Mouse (Mus musculus) adrenal gland, adult (tissue): ENCODE results near the gene Tubb3.

ENCODE experiments used
- DNase-seq, 2 experiments: peaks; one replicate each; pipeline ENCODE4 v3.0.0; 2022 to 2023; ENCODE audit warnings: low spot score in 1 of 2; ENCODE audit not compliant: inconsistent age in 2 of 2

The Tubb3 gene

DNA sequence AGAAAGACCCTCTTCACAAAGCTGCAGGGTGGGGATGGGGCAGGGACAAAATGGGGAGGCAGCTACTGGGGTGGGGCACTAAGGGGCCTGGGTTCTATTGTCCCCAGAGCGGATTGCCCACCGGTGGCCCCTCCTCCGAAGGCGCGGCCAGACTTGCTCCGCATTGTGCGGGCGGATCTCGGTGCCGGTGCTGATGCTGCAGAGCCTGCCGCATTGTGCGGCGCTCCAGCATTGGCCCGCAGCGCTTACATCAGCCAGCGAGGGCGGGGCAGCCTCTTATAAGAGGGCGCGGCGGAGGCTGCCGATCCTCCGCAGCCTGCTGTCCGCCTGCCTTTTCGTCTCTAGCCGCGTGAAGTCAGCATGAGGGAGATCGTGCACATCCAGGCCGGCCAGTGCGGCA lies at the start of gene Tubb3:
TSS of gene Tubb3 (plus strand) at position 179 of the 400 bp plus-strand sequence.
- DNase-seq: peak; percentile 78 to 81

DNA sequence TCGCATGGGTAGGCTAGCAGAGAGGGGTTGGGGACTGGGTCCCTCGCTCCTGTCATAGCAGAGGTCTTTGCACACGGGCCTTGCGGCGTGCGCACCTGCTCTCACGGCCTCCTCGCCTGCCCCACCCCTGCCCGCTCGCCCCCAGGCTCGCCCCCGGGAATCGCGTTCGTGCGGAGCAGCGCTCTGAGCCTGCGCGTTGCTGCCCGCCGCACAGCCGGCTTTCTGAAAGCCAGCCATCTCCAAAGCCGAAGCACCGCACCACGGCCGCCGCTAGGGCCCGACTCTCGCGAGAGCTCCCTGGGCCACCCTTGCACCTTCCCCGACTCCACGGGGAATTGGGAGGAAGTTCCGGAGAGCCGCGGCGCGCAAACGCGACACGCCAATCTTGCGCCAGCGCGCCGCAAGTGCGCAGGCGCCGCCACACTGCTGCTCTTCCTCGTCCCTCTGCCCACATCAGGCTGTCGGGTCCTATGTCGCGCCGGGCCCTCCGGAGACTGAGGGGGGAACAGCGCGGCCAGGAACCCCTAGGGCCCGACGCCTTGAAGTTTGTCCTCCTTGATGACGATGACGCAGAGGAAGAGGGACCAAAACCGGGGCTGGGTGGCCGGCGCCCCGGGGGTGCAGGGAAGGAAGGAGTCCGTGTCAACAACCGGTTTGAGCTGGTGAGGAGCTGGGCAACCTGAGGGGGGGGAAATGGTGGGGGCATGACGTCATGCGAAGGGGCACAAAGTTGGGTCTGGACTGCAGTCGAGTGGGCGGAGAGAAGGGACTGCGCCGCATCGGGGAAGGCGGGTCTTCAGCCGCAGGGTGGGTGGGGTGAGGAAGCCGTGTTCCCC lies 37.6 kb upstream of the Tubb3 start, which contains the start of gene Tcf25:
TSS of gene Tcf25 (plus strand) at position 351 of the 836 bp plus-strand sequence.
- DNase-seq: peak; percentile 97 to 98

GRCm38 (mm10) chr8:123374239-123374578 lies 37.0 kb upstream of the Tubb3 start:
- peak; percentile 95 to 98 for DNase-seq

GRCm38 (mm10) chr8:123375701-123376100 lies 35.5 kb upstream of the Tubb3 start:
- no peak for DNase-seq

DNA sequence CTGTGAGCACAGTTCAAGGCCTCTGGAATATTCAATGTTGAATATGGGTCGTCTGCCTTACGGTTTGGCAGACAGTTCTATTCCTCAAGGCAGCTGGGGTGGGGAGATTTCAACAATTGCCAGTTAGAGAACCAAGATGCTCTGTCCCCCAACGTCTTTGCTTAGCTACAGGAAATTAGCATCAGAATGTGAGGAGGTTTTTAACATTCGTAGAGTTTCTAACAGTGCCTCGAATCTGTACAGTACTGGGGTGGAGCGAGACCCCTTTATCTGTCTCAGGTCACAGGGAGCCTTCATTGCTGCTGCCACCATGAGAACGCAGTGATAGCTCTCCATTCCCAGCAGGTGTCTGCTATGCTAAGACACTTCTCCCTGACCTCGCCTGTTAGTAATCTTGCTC lies 35.1 kb upstream of the Tubb3 start:
- no peak for DNase-seq

- DNase-seq: no peak
Observed at GRCm38 (mm10) chr8:123381711-123382110, 29.5 kb upstream of the Tubb3 start.

GRCm38 (mm10) chr8:123382516-123382915 lies 28.7 kb upstream of the Tubb3 start:
- DNase-seq: no peak

- peak; percentile 44 to 68 for DNase-seq
Observed at GRCm38 (mm10) chr8:123384883-123385540, 26.2 kb upstream of the Tubb3 start.

DNA sequence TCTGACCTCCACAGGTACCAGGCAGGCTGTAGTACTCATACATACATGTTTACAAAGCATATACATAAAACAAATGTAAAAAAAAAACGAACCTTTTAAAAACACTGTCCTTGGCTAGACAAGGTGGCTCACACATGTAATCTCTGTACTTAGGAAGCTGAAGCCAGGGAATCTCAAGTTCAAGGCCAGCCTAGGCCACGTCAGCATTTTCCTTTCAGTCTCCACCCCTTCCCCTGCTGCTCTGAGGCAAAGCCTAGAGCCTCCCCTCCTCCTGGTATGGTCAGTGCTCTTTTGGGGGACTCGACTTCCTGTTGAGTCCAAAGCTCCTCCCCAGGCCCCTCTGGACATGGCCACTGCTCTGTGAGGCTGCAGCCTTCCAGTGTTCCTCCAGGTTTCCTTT lies 24.2 kb upstream of the Tubb3 start:
- peak; percentile 62 to 76 for DNase-seq

GRCm38 (mm10) chr8:123387801-123388200 lies 23.4 kb upstream of the Tubb3 start:
- peak in 1 of 2 experiments; percentile 73 for DNase-seq

DNA sequence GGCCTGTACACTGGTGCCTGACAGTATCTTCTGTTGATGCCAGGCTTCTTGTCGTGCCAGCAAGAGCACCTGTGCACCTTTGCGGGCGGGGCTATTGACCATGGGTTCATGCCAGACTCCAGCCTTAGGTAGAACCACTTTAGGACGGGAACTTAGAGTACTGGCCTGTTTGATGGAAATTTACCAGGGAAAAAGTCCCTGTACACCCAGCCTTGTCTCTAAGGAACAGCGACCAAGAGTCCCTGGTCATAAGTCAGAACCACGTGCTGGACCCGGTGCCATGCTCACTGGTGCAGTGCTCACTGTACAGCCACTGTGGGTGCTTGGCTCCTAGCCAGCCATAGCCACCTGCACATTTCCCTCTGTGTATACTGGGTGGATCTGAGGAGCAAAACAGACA lies 22.2 kb upstream of the Tubb3 start:
- DNase-seq: no peak

GRCm38 (mm10) chr8:123398308-123398707 lies 12.9 kb upstream of the Tubb3 start:
- DNase-seq: no peak

GRCm38 (mm10) chr8:123401936-123402335 lies 9.3 kb upstream of the Tubb3 start:
- DNase-seq: no peak

GRCm38 (mm10) chr8:123402730-123403326 lies 8.4 kb upstream of the Tubb3 start:
- DNase-seq: no peak

DNA sequence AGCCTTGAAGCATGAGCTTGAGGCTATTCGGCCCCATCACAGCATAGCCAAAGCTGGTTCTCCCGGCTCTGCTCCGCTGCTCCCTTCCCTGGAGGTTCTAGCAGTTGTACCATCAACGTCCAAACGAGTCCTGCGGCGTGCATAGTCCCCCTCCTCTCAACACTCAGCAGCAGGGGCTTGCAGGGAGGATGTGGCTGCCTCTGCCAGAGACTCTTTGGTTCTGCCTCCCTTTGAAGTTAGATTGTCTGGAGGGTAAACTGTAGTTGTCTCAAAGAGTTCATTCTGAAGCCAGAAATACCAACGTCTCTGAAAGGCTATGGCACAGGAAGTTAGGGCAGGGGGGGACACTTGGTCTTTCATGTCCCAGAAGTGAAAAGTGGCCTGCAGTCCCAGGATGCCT lies 6.7 kb upstream of the Tubb3 start:
- no peak for DNase-seq

GRCm38 (mm10) chr8:123406786-123407185 lies 4.4 kb upstream of the Tubb3 start, which contains the start of gene Mc1r:
Gene Mc1r, plus strand, starts transcription at chr8:123407107.
- peak; percentile 69 to 87 for DNase-seq

DNA sequence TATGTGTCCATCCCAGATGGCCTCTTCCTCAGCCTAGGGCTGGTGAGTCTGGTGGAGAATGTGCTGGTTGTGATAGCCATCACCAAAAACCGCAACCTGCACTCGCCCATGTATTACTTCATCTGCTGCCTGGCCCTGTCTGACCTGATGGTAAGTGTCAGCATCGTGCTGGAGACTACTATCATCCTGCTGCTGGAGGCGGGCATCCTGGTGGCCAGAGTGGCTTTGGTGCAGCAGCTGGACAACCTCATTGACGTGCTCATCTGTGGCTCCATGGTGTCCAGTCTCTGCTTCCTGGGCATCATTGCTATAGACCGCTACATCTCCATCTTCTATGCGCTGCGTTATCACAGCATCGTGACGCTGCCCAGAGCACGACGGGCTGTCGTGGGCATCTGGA lies 3.6 kb upstream of the Tubb3 start:
- DNase-seq: no peak

DNA sequence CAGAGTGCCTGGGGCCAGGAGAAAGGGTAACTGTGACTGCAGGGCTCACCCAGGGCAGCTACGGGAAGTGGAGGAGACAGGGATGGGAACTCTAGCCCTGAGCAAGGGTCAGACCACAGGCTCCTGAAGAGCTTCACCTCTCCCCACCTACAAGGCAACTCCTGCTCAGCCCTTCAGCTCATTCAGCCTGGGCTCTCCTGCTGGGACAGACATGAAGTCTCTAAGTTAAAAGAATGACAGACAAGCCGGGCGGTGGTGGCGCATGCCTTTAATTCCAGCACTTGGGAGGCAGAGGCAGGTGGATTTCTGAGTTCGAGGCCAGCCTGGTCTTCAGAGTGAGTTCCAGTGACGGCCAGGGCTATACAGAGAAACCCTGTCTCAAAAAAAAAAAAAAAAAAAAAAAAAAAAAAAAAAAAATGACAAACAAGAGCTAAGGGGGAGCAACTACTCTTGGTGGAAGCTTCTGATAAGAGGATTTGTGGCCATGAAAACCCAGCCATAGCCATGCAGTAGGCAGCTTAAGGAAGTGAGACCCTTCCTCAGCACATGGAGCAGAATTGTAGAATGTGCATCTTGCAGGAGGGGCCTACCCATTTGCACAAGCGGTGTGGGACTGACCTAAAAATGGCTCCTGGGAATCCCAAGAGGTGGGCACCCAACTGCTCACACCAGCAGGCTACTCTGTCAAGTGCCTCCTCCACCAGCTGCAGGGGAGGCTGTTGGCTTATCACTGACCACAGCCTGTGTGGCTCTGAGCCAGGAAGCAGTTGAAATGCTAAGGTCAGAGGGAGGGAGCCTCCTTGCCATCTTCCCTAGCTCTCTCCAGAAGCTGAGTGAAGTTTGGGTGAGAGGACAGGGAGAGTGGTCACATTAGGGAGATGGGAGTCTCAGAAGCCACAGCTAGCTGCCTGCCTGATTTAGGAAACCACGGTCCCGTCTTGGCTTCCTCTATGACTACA lies 2.4 kb upstream of the Tubb3 start:
- DNase-seq: peak; percentile 85

DNA sequence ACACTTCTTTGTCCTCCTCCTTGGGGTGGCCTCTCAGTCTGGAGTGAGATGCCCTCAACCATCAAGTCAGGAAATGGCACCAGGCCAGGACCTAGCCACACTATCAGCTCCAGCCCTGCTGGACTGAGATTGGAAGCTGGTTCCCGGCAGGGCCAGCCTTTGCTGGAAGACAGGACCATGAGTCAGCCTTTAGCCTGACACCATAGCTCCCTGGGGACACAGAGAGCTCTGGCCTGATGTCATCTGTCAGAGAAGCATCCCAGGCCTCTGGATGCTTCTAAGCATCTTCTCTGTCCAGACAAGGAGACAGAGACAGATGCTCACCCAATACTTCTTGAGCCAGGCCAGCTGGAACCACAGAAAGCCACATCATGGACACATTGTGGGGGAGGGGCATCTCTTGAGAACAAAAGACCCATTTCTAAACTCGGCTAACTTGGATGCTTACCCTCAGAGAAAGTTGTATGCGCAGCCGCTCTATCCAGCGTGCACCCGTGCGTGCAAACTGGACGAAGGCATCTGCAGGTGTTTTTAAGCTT lies 1.1 kb upstream of the Tubb3 start:
- DNase-seq: peak; percentile 79 to 81

DNA sequence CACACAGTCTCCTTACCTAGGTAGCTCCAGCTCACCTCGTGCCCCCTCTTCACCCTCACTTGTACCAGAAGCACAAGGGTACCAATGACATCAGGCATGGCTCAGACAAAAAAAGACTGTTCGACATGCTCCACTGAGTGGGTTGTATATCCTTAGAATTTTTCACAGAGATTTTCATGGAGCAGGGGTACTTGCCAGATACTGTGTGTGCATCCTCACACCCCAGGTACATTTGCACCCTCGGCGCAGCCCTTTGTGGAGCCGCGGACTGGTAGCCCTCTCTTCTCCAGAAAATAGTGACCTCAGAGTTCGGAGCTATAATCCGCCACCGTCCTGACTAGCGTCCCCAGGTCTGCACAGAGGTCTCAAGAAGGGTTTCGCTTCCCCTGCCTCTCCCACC lies 436 bp upstream of the Tubb3 start:
- no peak for DNase-seq
